Mouse (Mus musculus): ENCODE results near the gene Fkbp1a. TPM values are rescaled to one million over a fixed set of nuclear protein-coding genes. Genes with fewer than 3 reads are reported as not detected.

Fkbp1a gene
- total and polyA plus RNA-seq, 3 experiments: 26.2 to 1,080 (median 304) TPM

GRCm38 (mm10) chr2:151605437-151605987, 63.2 kb downstream of the Fkbp1a start:
- no peaks in the 10 kb centered on the region for H3K4me1 ChIP-seq (ENCODE audit: control insufficient read depth in 1 of 2, insufficient read depth in 2 of 2, low read length in 2 of 2)
- no peak for DNase-seq (ENCODE audit: low read depth, low spot score)
- H3K27me3 ChIP-seq (ENCODE audit: control insufficient read depth in 1 of 2, insufficient read depth in 2 of 2, low read length in 2 of 2): peaks cover 0 to 3% of the 10 kb centered on the region in 2 experiments; a peak in 2 of 4 replicates
- H3K27ac ChIP-seq (ENCODE audit: control insufficient read depth, low read depth, low read length): no peak overlapping the region
- H3K4me3 ChIP-seq (ENCODE audit: control insufficient read depth in 1 of 2, insufficient read depth in 1 of 2, low read depth in 2 of 2, low read length in 2 of 2): no peak overlapping the region
- H3K9ac ChIP-seq (ENCODE audit: control insufficient read depth, low read depth, low read length, poor library complexity, severe bottlenecking): no peak overlapping the region
- H3K79me2 ChIP-seq (ENCODE audit: control insufficient read depth, insufficient read depth, low read length, poor library complexity): no peaks in the 10 kb centered on the region
- no peak for TF ChIP-seq POLR2A (IDR thresholded peaks at IDR 0.05; ENCODE audit: control insufficient read depth in 1 of 2, insufficient read depth in 1 of 2, low read depth in 1 of 2, low read length in 2 of 2, poor library complexity in 1 of 2)
- TF ChIP-seq ELF1 (IDR thresholded peaks at IDR 0.05; ENCODE audit: low read depth, low read length): no peak
- no peak for TF ChIP-seq USF1 (IDR thresholded peaks at IDR 0.05; ENCODE audit: low read depth, low read length)
- no peaks in the 10 kb centered on the region for H3K36me3 ChIP-seq (ENCODE audit: control insufficient read depth in 1 of 2, insufficient read depth in 2 of 2, low read length in 2 of 2)
- no peaks in the 10 kb centered on the region for H3K9me3 ChIP-seq (replicated peaks; ENCODE audit: insufficient read depth, low read length)

- no peak overlapping the region for H3K9ac ChIP-seq (ENCODE audit: control insufficient read depth, low read depth, low read length, poor library complexity, severe bottlenecking)
- no peaks in the 10 kb centered on the region for H3K4me1 ChIP-seq (ENCODE audit: control insufficient read depth in 1 of 2, insufficient read depth in 2 of 2, low read length in 2 of 2)
- no peaks in the 10 kb centered on the region for H3K9me3 ChIP-seq (replicated peaks; ENCODE audit: insufficient read depth, low read length)
- no peak overlapping the region for H3K4me3 ChIP-seq (ENCODE audit: control insufficient read depth in 1 of 2, insufficient read depth in 1 of 2, low read depth in 2 of 2, low read length in 2 of 2)
- no peaks in the 10 kb centered on the region for H3K79me2 ChIP-seq (ENCODE audit: control insufficient read depth, insufficient read depth, low read length, poor library complexity)
- DNase-seq (ENCODE audit: low read depth, low spot score): no peak
- no peak overlapping the region for H3K27ac ChIP-seq (ENCODE audit: control insufficient read depth, low read depth, low read length)
- no peak for TF ChIP-seq ZC3H11A (IDR thresholded peaks at IDR 0.05; ENCODE audit: low read depth, low read length)
- TF ChIP-seq MAX (IDR thresholded peaks at IDR 0.05; ENCODE audit: low read length): no peak
- TF ChIP-seq MEF2A (IDR thresholded peaks at IDR 0.05; ENCODE audit: extremely low read depth, insufficient replicate concordance, low read depth, low read length, poor library complexity, severe bottlenecking): no peak
- TF ChIP-seq MAZ (IDR thresholded peaks at IDR 0.05; ENCODE audit: low read depth, low read length): no peak
- TF ChIP-seq GABPA (IDR thresholded peaks at IDR 0.05; ENCODE audit: low read depth, low read length): no peak
- TF ChIP-seq POLR2A (IDR thresholded peaks at IDR 0.05; ENCODE audit: control insufficient read depth in 1 of 2, insufficient read depth in 1 of 2, low read depth in 1 of 2, low read length in 2 of 2, poor library complexity in 1 of 2): no peak
- no peak for TF ChIP-seq GATA1 (IDR thresholded peaks at IDR 0.05; ENCODE audit: low read depth, low read length)
- no peak for TF ChIP-seq MYB (IDR thresholded peaks at IDR 0.05; ENCODE audit: low read depth, low read length)
- TF ChIP-seq TBP (IDR thresholded peaks at IDR 0.05; ENCODE audit: low read depth, low read length): no peak
- no peak for TF ChIP-seq RAD21 (IDR thresholded peaks at IDR 0.05; ENCODE audit: low read depth, low read length)
- no peak for TF ChIP-seq ZMIZ1 (IDR thresholded peaks at IDR 0.05; ENCODE audit: low read depth, low read length)
- TF ChIP-seq RCOR1 (IDR thresholded peaks at IDR 0.05; ENCODE audit: low read depth, low read length): no peak
- TF ChIP-seq MYC (IDR thresholded peaks at IDR 0.05; ENCODE audit: low read depth, low read length): no peak
- no peak for TF ChIP-seq BHLHE40 (IDR thresholded peaks at IDR 0.05; ENCODE audit: borderline replicate concordance, low read depth, low read length)
- TF ChIP-seq TCF12 (IDR thresholded peaks at IDR 0.05; ENCODE audit: low read depth, low read length): no peak
- TF ChIP-seq ELF1 (IDR thresholded peaks at IDR 0.05; ENCODE audit: low read depth, low read length): no peak
- TF ChIP-seq USF2 (IDR thresholded peaks at IDR 0.05; ENCODE audit: borderline replicate concordance in 1 of 2, insufficient read depth in 1 of 2, low read depth in 1 of 2, low read length in 2 of 2): no peak
- no peak for TF ChIP-seq NRF1 (IDR thresholded peaks at IDR 0.05; ENCODE audit: insufficient read depth, low read depth, low read length, poor library complexity, severe bottlenecking)
- TF ChIP-seq SMC3 (IDR thresholded peaks at IDR 0.05; ENCODE audit: low read depth, low read length): no peak
- TF ChIP-seq MAFK (IDR thresholded peaks at IDR 0.05; ENCODE audit: borderline replicate concordance, low read depth, low read length): no peak
- no peaks in the 10 kb centered on the region for H3K36me3 ChIP-seq (ENCODE audit: control insufficient read depth in 1 of 2, insufficient read depth in 2 of 2, low read length in 2 of 2)
- H3K27me3 ChIP-seq (ENCODE audit: control insufficient read depth in 1 of 2, insufficient read depth in 2 of 2, low read length in 2 of 2): peaks cover 0 to 3% of the 10 kb centered on the region in 2 experiments; a peak in 2 of 4 replicates
Observed at GRCm38 (mm10) chr2:151608435-151608834, 66.2 kb downstream of the Fkbp1a start.
